Mouse (Mus musculus) forebrain, embryonic 13.5 days (tissue): ENCODE measurements around the gene Pigs. TPM values are rescaled to one million over a fixed set of nuclear protein-coding genes. Genes with fewer than 3 reads are reported as not detected.

Source experiments
- ATAC-seq: fragments of 200-750 bp; cut with Nextera tagmentation; 2 replicates; pipeline ENCODE4 v1.8.0; 2017
- H3K27ac ChIP-seq: fragments of 300-500 bp; sonication (generic); 2 replicates; pipeline ENCODE4 v1.5.1; 2015; ENCODE audit warnings: inconsistent platforms, mild to moderate bottlenecking, moderate library complexity
- H3K27me3 ChIP-seq: fragments of 300-500 bp; sonication (generic); 2 replicates; pipeline ENCODE4 v1.6.1; 2015; ENCODE audit warnings: mild to moderate bottlenecking, inconsistent platforms
- H3K36me3 ChIP-seq: fragments of 300-500 bp; sonication (generic); 2 replicates; pipeline ENCODE4 v1.6.1; 2015; ENCODE audit warnings: mild to moderate bottlenecking, inconsistent platforms; ENCODE audit not compliant: poor library complexity, severe bottlenecking
- H3K4me1 ChIP-seq: fragments of 300-500 bp; sonication (generic); 2 replicates; pipeline ENCODE4 v1.6.1; 2015; ENCODE audit warnings: inconsistent platforms
- H3K4me2 ChIP-seq: fragments of 300-500 bp; sonication (generic); 2 replicates; pipeline ENCODE4 v1.6.1; 2015; ENCODE audit warnings: inconsistent platforms, mild to moderate bottlenecking, moderate library complexity
- H3K4me3 ChIP-seq: fragments of 300-500 bp; sonication (generic); 2 replicates; pipeline ENCODE4 v1.5.1; 2015; ENCODE audit warnings: mild to moderate bottlenecking, inconsistent platforms
- H3K9ac ChIP-seq: fragments of 300-500 bp; sonication (generic); 2 replicates; pipeline ENCODE4 v1.6.1; 2015; ENCODE audit warnings: mild to moderate bottlenecking, inconsistent platforms
- H3K9me3 ChIP-seq: fragments of 300-500 bp; sonication (generic); replicated peaks from 2 replicates; pipeline ENCODE4 v1.6.1; 2016; ENCODE audit warnings: inconsistent platforms
- WGBS: fragments of 180-500 bp; shearing (Covaris S2); methylation state at CpG from one replicate; pipeline ENCODE4 v1.1.7; 2015; 5-methylcytosine and 5-hydroxymethylcytosine counted together
- polyA plus RNA-seq: library from polyadenylated mRNA; unstranded; fragments of >200 nt; fragmentation: Nextera tagmentation; extraction: Ambion mirVana; gene quantifications from 2 replicates; pipeline ENCODE4 v1.2.1, GENCODE M21; 2015

Pigs gene
- polyA plus RNA-seq = 55.0 and 62.0 TPM in 2 replicates

DNA sequence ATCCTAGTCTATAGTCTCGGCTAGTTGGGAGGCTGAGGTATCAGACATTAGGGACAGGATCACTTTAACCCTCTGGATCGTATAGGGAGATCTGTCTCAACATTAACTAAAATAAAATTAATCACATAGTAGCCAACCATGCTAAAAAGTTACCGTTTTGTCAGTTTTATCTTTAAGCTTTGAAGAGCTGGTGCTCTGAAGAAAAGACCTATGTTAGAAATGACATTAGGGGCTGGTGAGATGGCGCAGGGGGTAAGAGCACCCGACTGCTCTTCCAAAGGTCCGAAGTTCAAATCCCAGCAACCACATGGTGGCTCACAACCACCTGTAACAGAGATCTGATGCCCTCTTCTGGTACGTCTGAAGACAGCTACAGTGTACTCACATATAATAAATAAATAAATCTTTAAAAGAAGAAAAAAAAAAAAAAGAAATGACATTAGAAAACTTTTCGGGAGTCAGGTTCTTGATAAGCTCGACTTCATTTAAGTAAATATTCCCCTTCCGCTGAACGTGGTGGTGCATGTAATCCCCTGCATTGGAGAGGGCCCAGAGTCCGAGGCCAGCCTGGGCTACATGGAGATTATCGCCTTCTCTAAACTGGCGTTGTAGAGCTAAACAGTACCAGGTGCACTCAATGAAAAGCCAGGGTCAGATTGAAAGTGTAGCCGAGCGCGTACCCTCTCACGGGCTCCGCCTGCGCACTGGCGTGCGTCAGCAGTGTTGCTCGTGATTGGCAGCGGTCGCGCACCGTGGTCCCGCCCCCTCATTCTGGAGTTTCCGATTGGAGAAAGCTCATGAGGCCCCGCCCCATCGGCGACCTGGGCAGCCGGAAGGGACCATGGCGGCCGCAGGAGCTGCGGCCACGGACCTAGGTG is at the start of gene Pigs:
Gene Pigs, plus strand, starts transcription at position 782 of the 878 bp plus-strand sequence.
- Histone ChIP-seq H3K4me3 (peak within 1 kb of the TSS; percentile 79), H3K9me3 (no peaks in the 10 kb centered on the region), H3K9ac (peak within 1 kb of the TSS; percentile 90), H3K36me3 (peaks cover 24% of the 10 kb centered on the region), H3K4me1 (peaks cover 38% of the 10 kb centered on the region), H3K27me3 (no peaks in the 10 kb centered on the region), H3K4me2 (peak within 1 kb of the TSS; percentile 97), H3K27ac (peak within 1 kb of the TSS; percentile 7; the same call in 1 of the 2 replicates)
- WGBS = 14% methylated on average over 37 of the region's 37 CpGs
- ATAC-seq = peak; percentile 97

GRCm38 (mm10) chr11:78278853-78279252 is 49.4 kb upstream of the Pigs start:
- H3K27ac ChIP-seq = no peak overlapping the region
- no peak overlapping the region for H3K9ac ChIP-seq
- ATAC-seq = no peak
- no peaks in the 10 kb centered on the region for H3K9me3 ChIP-seq
- 92% methylated on average over 7 of the region's 7 CpGs for whole genome bisulfite sequencing
- H3K4me3 ChIP-seq = no peak overlapping the region
- H3K27me3 ChIP-seq = no peaks in the 10 kb centered on the region
- no peak overlapping the region for H3K4me2 ChIP-seq
- no peaks in the 10 kb centered on the region for H3K4me1 ChIP-seq
- H3K36me3 ChIP-seq = peaks cover 100% of the 10 kb centered on the region

GRCm38 (mm10) chr11:78279586-78279985 is 48.6 kb upstream of the Pigs start:
- Histone ChIP-seq H3K27ac (no peak overlapping the region), H3K27me3 (no peaks in the 10 kb centered on the region), H3K9me3 (no peaks in the 10 kb centered on the region), H3K4me1 (no peaks in the 10 kb centered on the region), H3K36me3 (peaks cover 100% of the 10 kb centered on the region), H3K9ac (no peak overlapping the region), H3K4me2 (no peak overlapping the region), H3K4me3 (no peak overlapping the region)
- 90% methylated on average over 4 of the region's 4 CpGs for WGBS
- no peak for ATAC-seq

DNA sequence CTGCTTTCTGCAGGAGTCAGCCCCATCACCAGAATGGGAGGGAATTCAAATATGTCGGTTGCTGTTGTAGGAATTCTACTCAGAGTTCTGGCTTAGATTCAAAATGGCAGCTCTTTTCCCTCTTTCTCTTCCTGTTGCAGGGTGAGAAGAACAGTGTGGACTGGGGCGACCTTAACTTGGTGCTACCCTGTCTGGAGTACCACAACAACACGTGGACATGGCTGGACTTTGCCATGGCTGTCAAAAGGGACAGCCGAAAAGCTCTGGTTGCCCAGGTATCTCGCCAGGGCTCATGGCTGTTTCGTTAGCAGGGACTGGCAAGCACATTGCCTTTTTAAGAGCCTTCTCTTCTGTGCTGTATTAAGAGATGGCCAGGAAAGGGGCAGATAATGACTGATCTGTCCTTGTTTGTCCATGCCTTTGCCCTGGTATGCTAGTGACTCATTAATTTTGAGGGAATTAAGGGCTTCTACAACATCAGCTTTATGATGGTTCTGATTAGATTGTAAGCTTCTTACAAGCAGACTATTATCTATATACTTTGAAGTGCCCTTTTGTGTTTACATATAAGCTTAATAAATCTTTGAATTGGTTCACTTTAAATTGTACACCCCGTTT is 39.0 kb upstream of the Pigs start:
- 89% methylated on average over 7 of the region's 7 CpGs for WGBS

DNA sequence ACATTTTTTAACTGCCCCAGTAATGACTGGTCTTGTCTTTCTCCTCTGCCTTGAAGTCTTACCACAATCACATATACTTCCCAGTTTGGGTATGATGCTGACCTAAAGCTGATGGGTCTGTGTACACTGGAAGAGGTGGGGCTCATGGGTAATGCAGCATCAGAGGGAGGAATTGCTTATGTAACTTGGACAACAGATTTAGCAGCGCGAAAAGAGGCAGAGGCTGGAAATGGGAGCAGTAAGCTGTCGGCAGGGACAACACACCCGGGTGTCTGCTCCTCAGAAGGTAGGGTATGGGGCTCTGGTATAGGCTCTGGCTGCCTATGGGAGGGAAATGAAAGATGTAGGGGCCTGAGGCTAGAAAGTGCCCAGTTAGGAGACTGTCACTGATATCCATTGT is 37.6 kb upstream of the Pigs start, which contains the start of gene BC030499:
Gene BC030499, plus strand, starts transcription at position 188 of the 400 bp plus-strand sequence.
- H3K36me3 ChIP-seq = peaks cover 75% of the 10 kb centered on the region
- no peak within 1 kb of the TSS for H3K27ac ChIP-seq
- no peak for ATAC-seq
- no peak within 1 kb of the TSS for H3K4me2 ChIP-seq
- H3K9me3 ChIP-seq = no peaks in the 10 kb centered on the region
- 96% methylated on average over 4 of the region's 4 CpGs for WGBS
- H3K9ac ChIP-seq = no peak within 1 kb of the TSS
- H3K4me3 ChIP-seq = no peak within 1 kb of the TSS
- no peaks in the 10 kb centered on the region for H3K27me3 ChIP-seq
- H3K4me1 ChIP-seq = no peaks in the 10 kb centered on the region

More for the DNA sequence above, 39.0 kb upstream of the Pigs start:
- Histone ChIP-seq H3K9me3 (no peaks in the 10 kb centered on the region), H3K36me3 (peaks cover 89% of the 10 kb centered on the region), H3K9ac (no peak overlapping the region), H3K4me1 (no peaks in the 10 kb centered on the region), H3K4me3 (no peak overlapping the region), H3K27ac (no peak overlapping the region), H3K4me2 (no peak overlapping the region), H3K27me3 (no peaks in the 10 kb centered on the region)
- ATAC-seq = no peak

DNA sequence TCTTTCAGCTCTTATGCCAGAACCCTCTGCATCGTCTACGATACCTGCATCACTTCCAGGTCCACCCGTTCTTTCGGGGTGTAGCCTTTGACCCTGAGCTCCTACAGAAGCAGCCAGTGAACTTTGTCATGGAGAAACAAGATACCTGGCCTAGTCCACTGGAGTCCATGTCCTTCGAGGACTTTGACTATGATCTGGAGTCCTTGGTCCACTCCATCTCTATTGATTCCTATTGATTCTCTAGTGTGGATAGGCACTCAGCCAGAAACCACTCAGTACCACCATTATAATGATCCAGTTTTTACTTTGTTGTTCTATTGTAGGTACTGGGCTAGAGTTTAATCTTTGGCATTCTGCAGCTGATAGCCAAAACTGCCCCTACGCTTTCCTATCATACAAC is 33.6 kb upstream of the Pigs start:
- H3K36me3 ChIP-seq = peaks cover 36% of the 10 kb centered on the region
- H3K9me3 ChIP-seq = no peaks in the 10 kb centered on the region
- H3K4me3 ChIP-seq = no peak overlapping the region
- no peaks in the 10 kb centered on the region for H3K4me1 ChIP-seq
- H3K27ac ChIP-seq = no peak overlapping the region
- ATAC-seq = no peak
- H3K9ac ChIP-seq = no peak overlapping the region
- 96% methylated on average over 6 of the region's 6 CpGs for WGBS
- H3K4me2 ChIP-seq = no peak overlapping the region
- no peaks in the 10 kb centered on the region for H3K27me3 ChIP-seq

DNA sequence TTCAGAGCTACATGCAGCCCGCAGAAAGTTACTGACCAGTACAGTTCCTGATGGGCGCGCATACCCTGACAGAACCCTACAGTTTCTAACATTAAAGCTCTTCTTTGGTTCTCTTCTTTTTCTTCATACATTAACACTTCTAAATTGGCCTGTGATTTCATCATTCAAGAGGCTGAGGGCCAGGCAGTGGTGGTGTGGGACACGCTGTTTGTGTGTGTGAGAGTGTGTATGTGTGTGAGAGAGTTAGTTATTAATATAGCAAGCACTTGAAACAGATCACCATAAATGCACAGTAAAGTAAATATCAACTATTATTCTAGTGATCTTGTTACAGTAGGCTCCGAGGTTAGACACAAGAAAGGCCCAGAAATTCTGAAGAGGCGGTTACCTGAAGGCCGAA is 27.3 kb upstream of the Pigs start:
- Histone ChIP-seq H3K9me3 (no peaks in the 10 kb centered on the region), H3K9ac (peak overlapping the region; percentile 60), H3K4me2 (peak overlapping the region; percentile 93), H3K4me1 (peaks cover 24% of the 10 kb centered on the region), H3K27me3 (no peaks in the 10 kb centered on the region), H3K4me3 (peak overlapping the region; percentile 77), H3K36me3 (peaks cover 28% of the 10 kb centered on the region), H3K27ac (peak overlapping the region; percentile 40)
- peak; percentile 37; the same call in 1 of the 2 replicates for ATAC-seq
- WGBS = 68% methylated on average over 7 of the region's 7 CpGs

DNA sequence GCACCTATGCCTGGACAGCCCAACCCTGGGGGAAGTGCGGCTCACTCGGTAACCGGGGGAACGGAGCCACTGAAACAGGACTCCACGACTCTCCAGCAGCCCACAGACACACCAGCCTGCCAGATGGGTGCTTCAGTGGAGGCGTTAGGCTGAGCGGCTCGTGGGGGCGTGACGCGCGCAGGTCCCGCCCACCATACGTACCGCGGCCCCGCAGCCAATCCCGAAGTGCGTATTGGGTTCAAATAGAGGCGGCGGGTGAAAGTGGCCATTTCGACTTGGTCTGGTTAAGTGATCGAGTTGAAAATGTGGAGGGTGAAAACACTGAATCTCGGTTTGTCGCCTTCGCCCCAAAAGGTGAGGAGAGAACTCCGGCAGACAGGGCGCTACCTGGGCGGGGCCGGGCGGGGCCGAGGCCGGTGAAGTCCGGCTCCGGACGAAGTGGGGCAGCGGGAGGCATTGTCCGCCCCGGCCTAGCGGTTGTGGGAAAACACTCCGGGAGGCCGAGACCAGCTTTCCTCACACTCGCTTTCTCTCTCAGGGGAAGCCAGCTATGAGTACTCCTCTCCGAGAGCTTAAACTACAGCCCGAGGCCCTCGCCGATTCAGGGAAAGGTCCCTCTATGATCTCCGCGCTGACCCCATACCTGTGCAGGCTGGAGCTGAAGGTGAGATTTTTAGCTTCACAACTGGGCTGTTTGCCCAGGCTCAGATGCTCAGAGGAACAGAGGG is 26.7 kb upstream of the Pigs start, which contains the start of gene Spag5:
Gene Spag5, plus strand, starts transcription at position 173 of the 728 bp plus-strand sequence.
- Histone ChIP-seq H3K9ac (peak within 1 kb of the TSS; percentile 75), H3K4me2 (peak within 1 kb of the TSS; percentile 93), H3K27me3 (no peaks in the 10 kb centered on the region), H3K4me3 (peak within 1 kb of the TSS; percentile 77), H3K36me3 (peaks cover 29% of the 10 kb centered on the region), H3K9me3 (no peaks in the 10 kb centered on the region), H3K27ac (peak within 1 kb of the TSS; percentile 74), H3K4me1 (peaks cover 24% of the 10 kb centered on the region)
- WGBS = under 1% methylated on average over 44 of the region's 49 CpGs
- ATAC-seq = peak; percentile 100

- H3K9ac ChIP-seq = peak overlapping the region; percentile 4; the same call in 1 of the 2 replicates
- H3K4me2 ChIP-seq = no peak overlapping the region
- H3K27ac ChIP-seq = no peak overlapping the region
- H3K27me3 ChIP-seq = no peaks in the 10 kb centered on the region
- H3K9me3 ChIP-seq = no peaks in the 10 kb centered on the region
- 95% methylated on average over 4 of the region's 4 CpGs for WGBS
- no peak for ATAC-seq
- H3K4me1 ChIP-seq = peaks cover 28% of the 10 kb centered on the region
- H3K4me3 ChIP-seq = no peak overlapping the region
- peaks cover 58% of the 10 kb centered on the region for H3K36me3 ChIP-seq
Observed at GRCm38 (mm10) chr11:78305272-78305671, 22.9 kb upstream of the Pigs start.

- H3K4me2 ChIP-seq = no peak overlapping the region
- WGBS = 86% methylated on average over 8 of the region's 8 CpGs
- H3K36me3 ChIP-seq = peaks cover 82% of the 10 kb centered on the region
Observed at GRCm38 (mm10) chr11:78310861-78311511, 17.2 kb upstream of the Pigs start.

GRCm38 (mm10) chr11:78313662-78314061 is 14.6 kb upstream of the Pigs start:
- Histone ChIP-seq H3K9me3 (no peaks in the 10 kb centered on the region), H3K9ac (no peak overlapping the region), H3K4me2 (no peak overlapping the region), H3K4me1 (peaks cover 11% of the 10 kb centered on the region; the same call in 1 of the 2 replicates), H3K36me3 (peaks cover 92% of the 10 kb centered on the region), H3K27me3 (no peaks in the 10 kb centered on the region), H3K4me3 (no peak overlapping the region), H3K27ac (no peak overlapping the region)
- WGBS = 95% methylated on average over 2 of the region's 2 CpGs
- no peak for ATAC-seq

More at GRCm38 (mm10) chr11:78310861-78311511, 17.2 kb upstream of the Pigs start:
- no peak for ATAC-seq
- Histone ChIP-seq H3K4me1 (peaks cover 4% of the 10 kb centered on the region), H3K9ac (no peak overlapping the region; the same call in 1 of the 2 replicates), H3K27me3 (no peaks in the 10 kb centered on the region), H3K4me3 (no peak overlapping the region), H3K9me3 (no peaks in the 10 kb centered on the region), H3K27ac (no peak overlapping the region)
